Mouse (Mus musculus): ENCODE results near the gene Adsl. TPM values are rescaled to one million over a fixed set of nuclear protein-coding genes. Genes with fewer than 3 reads are reported as not detected.

Adsl gene
- polyA plus RNA-seq, 1 experiment from 2014 or later: 168 TPM

DNA sequence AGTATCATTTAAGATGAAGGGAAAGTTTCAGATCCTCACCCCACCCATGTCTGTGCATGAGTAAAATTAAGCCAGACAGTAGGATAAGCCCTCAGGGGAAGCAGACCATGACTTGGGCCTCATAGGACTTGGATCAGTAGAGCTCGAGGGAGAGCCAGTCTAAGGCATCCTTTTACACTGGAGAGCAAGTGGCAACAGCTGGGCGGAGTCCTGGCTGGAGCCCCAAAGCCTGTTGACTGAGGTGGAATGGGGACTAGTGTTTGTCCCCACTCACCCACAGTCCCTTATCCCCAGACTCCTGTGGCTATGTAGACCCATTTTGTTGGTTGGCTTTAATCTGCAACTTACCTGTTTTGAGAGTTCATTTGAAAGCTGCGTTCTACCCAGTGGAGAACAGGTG lies 36.1 kb upstream of the Adsl start:
- Histone ChIP-seq H3K36me3 (ENCODE audit: insufficient read depth) (peaks cover 61% of the 10 kb centered on the region), H3K9ac (no peak overlapping the region), H3K4me2 (no peak overlapping the region), H3K27ac (ENCODE audit: low read depth) (no peak overlapping the region), H3K4me3 (ENCODE audit: low read depth, low read length) (no peak overlapping the region), H3K27me3 (ENCODE audit: insufficient read depth, low read length) (no peaks in the 10 kb centered on the region), H3K4me1 (ENCODE audit: insufficient read depth) (no peaks in the 10 kb centered on the region), H3K9me3 (ENCODE audit: low read depth, low read length) (no peaks in the 10 kb centered on the region)
- no peak for DNase-seq
- ATAC-seq (ENCODE audit: insufficient read depth): no peak
- WGBS: 88% methylated on average over 3 of the region's 3 CpGs
- no peak for TF ChIP-seq CTCF (IDR thresholded peaks at IDR 0.05; ENCODE audit: low read depth)

- no peaks in the 10 kb centered on the region for H3K4me1 ChIP-seq (ENCODE audit: insufficient read depth)
- ATAC-seq (ENCODE audit: insufficient read depth) (no peak), DNase-seq (no peak)
- WGBS: 93% methylated on average over 1 of the region's 1 CpGs
- no peaks in the 10 kb centered on the region for H3K27me3 ChIP-seq (ENCODE audit: insufficient read depth, low read length)
- TF ChIP-seq CTCF (IDR thresholded peaks at IDR 0.05; ENCODE audit: low read depth): no peak
- no peak overlapping the region for H3K4me2 ChIP-seq
- no peaks in the 10 kb centered on the region for H3K9me3 ChIP-seq (ENCODE audit: low read depth, low read length)
- peaks cover 71% of the 10 kb centered on the region for H3K36me3 ChIP-seq (ENCODE audit: insufficient read depth)
- no peak overlapping the region for H3K9ac ChIP-seq
- no peak overlapping the region for H3K4me3 ChIP-seq (ENCODE audit: low read depth, low read length)
- H3K27ac ChIP-seq (ENCODE audit: low read depth): no peak overlapping the region
These were observed 34.5 kb upstream of the Adsl start for GRCm38 (mm10) chr15:80913803-80914202.

DNA sequence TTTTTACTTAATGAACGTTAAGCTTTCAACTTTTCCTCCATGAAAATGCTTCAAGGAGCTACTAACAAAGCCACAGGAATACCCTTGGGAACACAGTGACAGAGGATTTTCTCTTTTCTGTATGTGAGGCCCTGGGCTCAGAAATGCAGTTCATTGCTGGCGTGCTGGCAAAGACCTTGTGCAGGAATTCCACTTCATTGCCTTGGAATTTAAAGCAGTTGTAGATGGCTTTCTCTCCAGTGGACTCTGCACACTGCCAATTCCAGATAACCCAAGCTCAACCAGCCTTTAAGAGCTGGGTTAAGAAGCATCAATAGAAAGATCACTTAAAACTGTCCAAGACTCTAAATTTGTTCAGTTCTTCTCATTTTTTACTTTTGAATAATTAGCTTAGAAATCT lies 32.4 kb upstream of the Adsl start:
- H3K36me3 ChIP-seq (ENCODE audit: insufficient read depth): peaks cover 87% of the 10 kb centered on the region

GRCm38 (mm10) chr15:80916621-80917020 lies 31.7 kb upstream of the Adsl start:
- H3K4me1 ChIP-seq (ENCODE audit: insufficient read depth): no peaks in the 10 kb centered on the region
- H3K4me3 ChIP-seq (ENCODE audit: low read depth, low read length): no peak overlapping the region
- no peaks in the 10 kb centered on the region for H3K9me3 ChIP-seq (ENCODE audit: low read depth, low read length)
- no peak overlapping the region for H3K4me2 ChIP-seq
- H3K36me3 ChIP-seq (ENCODE audit: insufficient read depth): peaks cover 87% of the 10 kb centered on the region
- DNase-seq (no peak), ATAC-seq (ENCODE audit: insufficient read depth) (no peak)
- H3K9ac ChIP-seq: no peak overlapping the region
- no peak for TF ChIP-seq CTCF (IDR thresholded peaks at IDR 0.05; ENCODE audit: low read depth)
- H3K27ac ChIP-seq (ENCODE audit: low read depth): no peak overlapping the region
- WGBS: 92% methylated on average over 7 of the region's 7 CpGs
- H3K27me3 ChIP-seq (ENCODE audit: insufficient read depth, low read length): no peaks in the 10 kb centered on the region

More for the DNA sequence above, 32.4 kb upstream of the Adsl start:
- no peaks in the 10 kb centered on the region for H3K4me1 ChIP-seq (ENCODE audit: insufficient read depth)
- no peak overlapping the region for H3K4me2 ChIP-seq
- DNase-seq (peak; percentile 17), ATAC-seq (ENCODE audit: insufficient read depth) (no peak)
- no peaks in the 10 kb centered on the region for H3K9me3 ChIP-seq (ENCODE audit: low read depth, low read length)
- 76% methylated on average over 2 of the region's 2 CpGs for WGBS
- H3K4me3 ChIP-seq (ENCODE audit: low read depth, low read length): no peak overlapping the region
- no peak for TF ChIP-seq CTCF (IDR thresholded peaks at IDR 0.05; ENCODE audit: low read depth)
- H3K27ac ChIP-seq (ENCODE audit: low read depth): no peak overlapping the region
- no peaks in the 10 kb centered on the region for H3K27me3 ChIP-seq (ENCODE audit: insufficient read depth, low read length)
- no peak overlapping the region for H3K9ac ChIP-seq

DNA sequence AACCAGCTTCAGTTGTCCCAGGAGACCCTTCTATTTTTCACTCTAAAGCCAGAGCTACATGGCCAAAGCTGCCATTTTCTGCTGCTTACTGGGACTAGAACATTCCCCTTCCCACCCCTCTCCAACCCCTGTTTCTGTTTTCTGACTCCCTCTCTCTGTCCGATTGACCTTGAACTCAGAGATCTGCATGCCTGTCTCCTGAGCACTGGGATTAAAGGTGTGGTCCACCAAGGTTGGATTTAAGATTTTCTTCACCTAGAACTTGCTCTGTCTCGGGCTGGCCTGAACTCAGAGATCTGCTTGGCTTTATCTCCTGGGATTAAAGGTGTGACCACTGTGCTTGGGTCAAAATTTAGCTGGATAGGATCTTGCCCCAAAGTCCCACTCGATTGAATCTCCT lies 27.9 kb upstream of the Adsl start:
- no peaks in the 10 kb centered on the region for H3K27me3 ChIP-seq (ENCODE audit: insufficient read depth, low read length)
- TF ChIP-seq CTCF (IDR thresholded peaks at IDR 0.05; ENCODE audit: low read depth): no peak
- no peak overlapping the region for H3K27ac ChIP-seq (ENCODE audit: low read depth)
- ATAC-seq (ENCODE audit: insufficient read depth): no peak
- H3K4me1 ChIP-seq (ENCODE audit: insufficient read depth): no peaks in the 10 kb centered on the region
- H3K9ac ChIP-seq: no peak overlapping the region
- no peak overlapping the region for H3K4me3 ChIP-seq (ENCODE audit: low read depth, low read length)
- DNase-seq: no peak
- no peaks in the 10 kb centered on the region for H3K9me3 ChIP-seq (ENCODE audit: low read depth, low read length)
- 97% methylated on average over 3 of the region's 3 CpGs for WGBS
- H3K36me3 ChIP-seq (ENCODE audit: insufficient read depth): peaks cover 88% of the 10 kb centered on the region
- no peak overlapping the region for H3K4me2 ChIP-seq

DNA sequence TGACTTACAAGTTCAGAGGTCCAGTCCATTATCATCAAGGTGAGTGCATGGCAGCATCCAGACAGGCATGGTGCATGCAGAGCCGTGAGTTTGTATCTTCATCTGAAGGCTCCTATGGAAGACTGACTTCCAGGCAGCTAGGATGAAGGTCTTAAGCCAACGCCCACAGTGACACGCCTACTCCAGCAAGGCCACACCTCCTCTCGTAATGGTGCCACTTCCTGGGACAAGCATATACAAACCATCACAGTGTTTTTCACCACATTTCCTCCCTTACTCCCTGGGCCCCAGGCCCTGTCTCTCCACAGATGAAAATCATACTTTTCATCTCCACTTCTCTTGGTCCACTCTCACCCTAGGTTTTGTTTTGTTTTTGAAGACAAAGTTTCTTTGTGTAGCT lies 26.5 kb upstream of the Adsl start:
- Histone ChIP-seq H3K36me3 (ENCODE audit: insufficient read depth) (peaks cover 87% of the 10 kb centered on the region), H3K4me1 (ENCODE audit: insufficient read depth) (no peaks in the 10 kb centered on the region), H3K9ac (no peak overlapping the region), H3K4me3 (ENCODE audit: low read depth, low read length) (no peak overlapping the region), H3K27me3 (ENCODE audit: insufficient read depth, low read length) (no peaks in the 10 kb centered on the region), H3K27ac (ENCODE audit: low read depth) (no peak overlapping the region), H3K9me3 (ENCODE audit: low read depth, low read length) (no peaks in the 10 kb centered on the region), H3K4me2 (no peak overlapping the region)
- ATAC-seq (ENCODE audit: insufficient read depth): no peak
- TF ChIP-seq CTCF (IDR thresholded peaks at IDR 0.05; ENCODE audit: low read depth): no peak
- peak; percentile 32 for DNase-seq
- 63% methylated on average over 4 of the region's 4 CpGs for WGBS

DNA sequence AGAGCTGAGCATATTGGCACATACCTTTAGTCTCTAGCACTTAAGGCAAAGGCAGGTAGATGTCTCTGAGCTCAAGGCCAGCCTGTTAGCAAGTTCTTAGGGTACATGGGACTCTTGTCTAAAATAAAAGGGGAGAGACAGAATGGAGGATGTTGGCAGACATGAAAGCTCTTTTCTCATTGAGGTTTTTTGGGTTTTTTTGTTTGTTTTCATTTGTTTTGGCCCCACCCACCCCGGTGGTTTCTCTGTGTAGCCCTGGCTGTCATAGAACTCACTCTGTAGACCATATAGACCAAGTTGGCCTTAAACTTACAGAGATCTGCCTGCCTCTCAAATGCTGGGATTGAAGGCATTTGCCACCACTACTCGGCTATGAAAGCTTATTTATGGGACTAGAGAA lies 24.1 kb upstream of the Adsl start:
- 88% methylated on average over 2 of the region's 2 CpGs for WGBS
- no peak overlapping the region for H3K4me2 ChIP-seq
- no peak for TF ChIP-seq CTCF (IDR thresholded peaks at IDR 0.05; ENCODE audit: low read depth)
- no peaks in the 10 kb centered on the region for H3K9me3 ChIP-seq (ENCODE audit: low read depth, low read length)
- H3K27ac ChIP-seq (ENCODE audit: low read depth): no peak overlapping the region
- H3K27me3 ChIP-seq (ENCODE audit: insufficient read depth, low read length): no peaks in the 10 kb centered on the region
- no peak for ATAC-seq (ENCODE audit: insufficient read depth)
- DNase-seq: no peak
- H3K36me3 ChIP-seq (ENCODE audit: insufficient read depth): peaks cover 92% of the 10 kb centered on the region
- no peaks in the 10 kb centered on the region for H3K4me1 ChIP-seq (ENCODE audit: insufficient read depth)
- no peak overlapping the region for H3K4me3 ChIP-seq (ENCODE audit: low read depth, low read length)
- no peak overlapping the region for H3K9ac ChIP-seq

DNA sequence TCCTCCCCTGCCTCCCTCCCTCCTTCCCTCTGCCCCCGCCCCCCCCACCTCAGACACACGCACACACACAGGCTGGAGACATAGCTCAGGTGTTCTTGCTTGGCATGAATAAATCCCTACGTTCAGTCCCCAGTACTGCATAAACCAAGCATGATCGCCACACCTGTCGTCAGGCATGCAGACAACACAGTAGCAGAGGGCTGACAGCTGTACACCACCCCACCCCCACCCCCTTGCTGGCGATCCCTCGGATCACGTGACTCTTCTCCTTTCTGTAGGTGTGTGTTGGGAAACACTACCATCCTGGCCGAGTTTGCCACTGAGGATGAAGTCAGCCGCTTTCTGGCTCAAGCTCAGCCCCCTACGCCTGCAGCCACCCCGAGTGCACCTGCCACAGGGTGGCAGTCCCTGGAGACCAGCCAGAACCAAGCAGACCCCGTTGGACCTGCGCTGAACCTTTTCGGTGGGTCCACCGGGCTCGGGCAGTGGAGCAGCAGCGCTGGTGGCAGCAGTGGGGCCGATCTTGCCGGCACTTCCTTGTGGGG lies 19.4 kb upstream of the Adsl start:
- Histone ChIP-seq H3K4me2 (no peak overlapping the region), H3K27ac (ENCODE audit: low read depth) (no peak overlapping the region), H3K27me3 (ENCODE audit: insufficient read depth, low read length) (no peaks in the 10 kb centered on the region), H3K9ac (no peak overlapping the region), H3K36me3 (ENCODE audit: insufficient read depth) (peaks cover 71% of the 10 kb centered on the region), H3K4me3 (ENCODE audit: low read depth, low read length) (no peak overlapping the region), H3K4me1 (ENCODE audit: insufficient read depth) (no peaks in the 10 kb centered on the region), H3K9me3 (ENCODE audit: low read depth, low read length) (no peaks in the 10 kb centered on the region)
- ATAC-seq (ENCODE audit: insufficient read depth): no peak
- TF ChIP-seq CTCF (IDR thresholded peaks at IDR 0.05; ENCODE audit: low read depth): no peak
- WGBS: 73% methylated on average over 19 of the region's 20 CpGs
- DNase-seq: no peak

All from lung, embryonic 14.5 days (tissue).